Mouse (Mus musculus): ENCODE results near the gene Unc93a. TPM values are rescaled to one million over a fixed set of nuclear protein-coding genes. Genes with fewer than 3 reads are reported as not detected.
"Not testable (repeated sequence)": the region's sequence is repeated elsewhere in the genome, so short reads cannot be mapped to it uniquely, and the experiment has no call there.

Gene Unc93a
- total RNA-seq, 1 experiment from 2014 or later = 0.26 TPM

DNA sequence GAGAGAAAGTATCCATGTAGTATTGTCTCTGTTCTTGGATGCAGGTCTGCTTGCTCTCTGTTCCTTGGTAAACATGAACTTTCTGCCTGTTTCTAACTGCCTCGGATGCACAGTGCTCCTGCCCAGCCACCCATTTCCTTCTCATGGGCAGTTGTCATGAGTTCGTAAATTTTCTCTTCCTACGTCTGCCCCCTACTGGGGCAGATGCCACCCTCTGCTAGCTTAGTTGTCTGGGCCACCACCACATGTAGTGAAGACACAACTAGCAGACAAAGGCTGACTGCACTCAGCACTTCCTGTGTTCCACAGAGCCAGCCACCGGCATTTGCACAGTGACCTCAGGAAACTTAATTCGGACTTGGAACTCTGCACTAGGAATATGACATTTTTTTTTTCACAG is 62.4 kb downstream of the Unc93a start:
- not testable (repeated sequence) for DNase-seq

DNA sequence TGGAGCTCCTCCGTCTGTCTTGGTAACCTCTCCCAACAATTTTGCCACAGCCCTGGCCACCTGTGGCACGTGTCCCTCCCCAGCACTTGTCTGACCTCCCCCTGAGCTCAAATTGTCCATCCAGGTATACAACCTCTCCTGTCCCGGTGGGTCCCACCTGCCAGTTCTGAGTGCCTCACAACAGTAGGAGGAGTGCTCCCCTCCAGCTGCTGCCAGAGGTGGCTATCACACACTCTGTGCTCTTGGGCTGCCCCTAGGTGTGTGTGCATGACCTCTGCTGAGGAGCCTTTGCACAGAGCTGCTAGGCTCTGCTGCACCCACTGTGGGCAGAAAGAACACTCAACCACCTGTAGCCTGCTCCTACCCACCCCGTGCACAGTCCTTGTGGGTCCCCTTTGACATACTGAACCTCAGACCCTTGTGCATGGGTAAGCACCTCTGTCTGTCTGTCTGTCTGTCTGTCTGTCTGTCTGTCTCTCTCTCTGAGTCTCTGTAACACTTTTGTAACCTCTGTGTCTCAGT is 63.7 kb downstream of the Unc93a start:
- DNase-seq = not testable (repeated sequence)

DNA sequence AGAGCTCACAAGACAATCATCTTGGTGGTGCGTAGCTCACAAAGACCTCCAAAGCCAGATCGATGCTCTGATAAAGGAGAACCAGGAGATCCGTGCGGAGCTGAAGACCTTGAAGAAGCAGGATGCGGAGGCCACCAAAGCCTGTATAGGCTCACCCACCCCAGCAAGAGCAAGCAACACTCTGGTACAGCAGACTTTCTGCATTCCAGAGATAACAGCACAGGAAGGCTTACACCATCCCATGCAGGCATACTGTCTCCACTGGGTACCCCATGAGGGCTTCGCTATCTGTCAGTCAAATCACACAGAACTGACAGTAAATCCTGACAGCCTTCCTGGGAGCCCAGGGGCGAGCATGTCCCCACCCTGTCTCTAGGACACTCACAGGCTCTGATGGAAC is 68.7 kb downstream of the Unc93a start:
- not testable (repeated sequence) for DNase-seq

DNA sequence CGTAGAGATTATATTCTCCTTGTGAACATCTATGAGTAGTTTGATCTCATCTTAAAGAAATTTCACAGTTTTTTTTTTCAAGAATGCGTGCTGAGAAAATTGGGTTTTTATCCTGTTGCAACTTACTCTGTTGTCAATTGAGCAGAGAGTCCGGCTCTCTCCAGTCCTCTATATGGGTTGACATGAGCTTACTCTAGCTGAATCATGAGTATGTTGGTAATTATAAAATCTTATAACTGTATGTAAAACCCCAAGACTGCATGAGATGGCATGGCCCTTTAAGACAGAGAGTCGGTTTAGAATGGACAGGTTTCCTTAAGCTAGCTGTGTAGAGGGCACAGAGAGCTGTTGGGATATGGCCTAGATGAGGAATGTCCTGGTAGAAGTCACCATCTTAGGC is 70.8 kb downstream of the Unc93a start, which contains the start of gene Tcp10b:
Gene Tcp10b (plus strand): TSS at position 301 of the 400 bp plus-strand sequence.
- DNase-seq = not testable (repeated sequence)

Other genes with a start within 250 kb of the Unc93a start
- gene Pnldc1, start 221.6 kb downstream of the Unc93a start, total RNA-seq (2021) = 2.6 and 4.6 TPM in 2 replicates
- gene Tcp1, start 216.1 kb downstream of the Unc93a start, total RNA-seq (2021) = 232 and 252 TPM in 2 replicates
- 84.1 and 86.9 TPM in 2 replicates for gene Mrpl18, start 215.5 kb downstream of the Unc93a start, total RNA-seq (2021)
- gene Acat3, start 191.2 kb downstream of the Unc93a start, total RNA-seq (2021) = 1.6 and 21.6 TPM in 2 replicates
- 90.9 and 102 TPM in 2 replicates for gene Acat2, start 171.1 kb downstream of the Unc93a start, total RNA-seq (2021)
- 58.1 and 63.8 TPM in 2 replicates for gene Wtap, start 137.6 kb downstream of the Unc93a start, total RNA-seq (2021)
- 674 and 682 TPM in 2 replicates for gene Sod2, start 125.0 kb downstream of the Unc93a start, total RNA-seq (2021)
- not detected in 2 replicates for gene Gpr31b, start 79.5 kb downstream of the Unc93a start, total RNA-seq (2021)
- gene Tcp10b, start 70.7 kb downstream of the Unc93a start, total RNA-seq (2021) = 0.30 and 0.45 TPM in 2 replicates
- not detected in 2 replicates for gene Smok2a, start 89.4 kb upstream of the Unc93a start, total RNA-seq (2021)
- not detected in 2 replicates for gene Smok2b, start 98.4 kb upstream of the Unc93a start, total RNA-seq (2021)
- gene Tcp10c, start 222.8 kb upstream of the Unc93a start, total RNA-seq (2021) = not detected in 2 replicates